Mouse (Mus musculus) embryonic facial prominence, embryonic 15.5 days (tissue): ENCODE results near the gene Gm11027. TPM values are rescaled to one million over a fixed set of nuclear protein-coding genes. Genes with fewer than 3 reads are reported as not detected.

ENCODE experiments used
- ATAC-seq: fragments of 200-750 bp; cut with Nextera tagmentation; 2 replicates; pipeline ENCODE4 v1.8.0; 2017; ENCODE audit warnings: low read depth, moderate TSS enrichment; ENCODE audit not compliant: insufficient number of reproducible peaks, low FRiP score, low TSS enrichment
- H3K27ac ChIP-seq: fragments of 300-500 bp; sonication (generic); replicated peaks from 2 replicates; pipeline ENCODE4 v1.5.1; 2015; ENCODE audit warnings: mild to moderate bottlenecking, inconsistent platforms
- H3K27me3 ChIP-seq: fragments of 300-500 bp; sonication (generic); 2 replicates; pipeline ENCODE4 v1.6.1; 2015; ENCODE audit warnings: inconsistent platforms
- H3K36me3 ChIP-seq: fragments of 300-500 bp; sonication (generic); 2 replicates; pipeline ENCODE4 v1.6.1; 2015; ENCODE audit warnings: mild to moderate bottlenecking, inconsistent platforms
- H3K4me1 ChIP-seq: fragments of 300-500 bp; sonication (generic); 2 replicates; pipeline ENCODE4 v1.6.1; 2015; ENCODE audit warnings: inconsistent platforms
- H3K4me2 ChIP-seq: fragments of 300-500 bp; sonication (generic); replicated peaks from 2 replicates; pipeline ENCODE4 v1.6.1; 2015; ENCODE audit warnings: mild to moderate bottlenecking, inconsistent platforms
- H3K4me3 ChIP-seq: fragments of 300-500 bp; sonication (generic); replicated peaks from 2 replicates; pipeline ENCODE4 v1.5.1; 2015; ENCODE audit warnings: mild to moderate bottlenecking, inconsistent platforms
- H3K9ac ChIP-seq: fragments of 300-500 bp; sonication (generic); 2 replicates; pipeline ENCODE4 v1.6.1; 2015; ENCODE audit warnings: inconsistent platforms
- H3K9me3 ChIP-seq: fragments of 300-500 bp; sonication (generic); replicated peaks from 2 replicates; pipeline ENCODE4 v1.6.1; 2016; ENCODE audit warnings: inconsistent platforms
- WGBS: fragments of 180-500 bp; shearing (Covaris S2); methylation state at CpG from one replicate; pipeline ENCODE4 v1.1.7; 2015; 5-methylcytosine and 5-hydroxymethylcytosine counted together
- polyA plus RNA-seq: library from polyadenylated mRNA; unstranded; fragments of >200 nt; fragmentation: Nextera tagmentation; extraction: Ambion mirVana; gene quantifications from 2 replicates; pipeline ENCODE4 v1.2.1, GENCODE M21; 2015

The Gm11027 gene
- polyA plus RNA-seq, 1 experiment from 2014 or later: not detected

DNA sequence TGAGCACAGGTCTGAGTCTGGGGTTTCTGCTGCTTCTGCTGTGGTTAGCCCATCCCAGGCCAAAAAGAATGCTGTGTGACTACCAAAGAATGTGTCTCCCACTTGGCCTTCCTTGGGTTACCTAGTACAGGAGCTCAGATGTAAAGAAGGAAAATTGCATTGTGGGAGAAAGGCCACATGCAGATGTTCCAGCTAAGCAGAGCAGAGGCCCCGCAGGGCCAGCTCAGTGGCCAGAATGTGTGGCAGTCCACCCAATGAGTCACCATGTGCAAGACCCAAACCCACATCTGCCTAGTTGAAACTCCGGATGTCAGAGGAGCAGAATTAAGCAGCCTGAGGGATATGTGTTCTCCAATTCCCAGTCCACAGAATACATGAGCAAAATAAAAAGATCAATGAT lies 16.9 kb upstream of the Gm11027 start:
- H3K4me3 ChIP-seq: no peak overlapping the region
- no peaks in the 10 kb centered on the region for H3K27me3 ChIP-seq
- ATAC-seq: no peak
- peaks cover 6% of the 10 kb centered on the region; the same call in 1 of the 2 replicates for H3K36me3 ChIP-seq
- H3K9me3 ChIP-seq: no peaks in the 10 kb centered on the region
- H3K4me1 ChIP-seq: no peaks in the 10 kb centered on the region
- no peak overlapping the region for H3K9ac ChIP-seq
- H3K27ac ChIP-seq: no peak overlapping the region
- WGBS: 76% methylated on average over 2 of the region's 2 CpGs
- no peak overlapping the region for H3K4me2 ChIP-seq

DNA sequence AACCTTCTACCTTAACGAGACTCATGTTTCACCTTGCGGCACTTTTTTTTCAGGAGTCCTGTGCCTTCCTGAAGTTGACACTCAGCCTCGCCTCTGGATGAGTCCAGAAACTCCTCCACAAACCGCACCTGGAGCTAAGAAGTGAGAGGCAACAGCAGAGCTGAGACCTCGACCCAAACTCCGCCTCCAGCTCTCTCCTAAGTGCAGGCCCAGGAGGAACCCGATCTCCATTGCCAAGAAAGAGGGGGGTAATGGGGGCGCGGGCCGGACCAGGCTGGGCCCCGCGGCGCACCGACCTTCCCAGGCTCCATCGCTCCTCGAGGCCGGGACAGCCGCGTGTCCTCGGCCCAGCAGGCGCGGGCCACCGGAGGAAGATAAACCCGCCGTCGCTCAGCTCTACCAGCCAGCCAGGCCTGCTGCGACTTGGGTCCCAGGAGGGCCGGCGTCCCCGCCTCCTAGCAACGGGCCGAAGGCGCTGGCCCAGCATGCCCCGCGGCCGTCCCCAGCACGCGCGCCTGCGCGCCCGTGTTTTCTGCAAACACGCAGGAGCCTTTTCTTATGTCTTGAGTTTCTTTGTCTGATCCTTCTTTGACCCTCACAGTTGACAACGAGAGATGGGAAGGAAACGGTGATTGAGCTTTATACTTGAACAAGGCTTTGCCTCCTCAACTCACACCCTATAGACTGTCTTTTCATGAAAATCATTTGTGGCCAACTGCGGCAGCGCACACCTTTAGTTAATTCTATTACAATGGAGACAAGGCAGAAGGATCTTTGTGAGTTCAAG lies 12.4 kb upstream of the Gm11027 start, which contains the start of gene Wdr60:
Wdr60 (minus strand) TSS at position 468 of the 787 bp plus-strand sequence.
- H3K4me3 ChIP-seq: peak within 1 kb of the TSS; percentile 65
- H3K27ac ChIP-seq: peak within 1 kb of the TSS; percentile 77
- H3K9ac ChIP-seq: peak within 1 kb of the TSS; percentile 52
- 3% methylated on average over 47 of the region's 47 CpGs for WGBS
- no peaks in the 10 kb centered on the region for H3K27me3 ChIP-seq
- H3K36me3 ChIP-seq: no peaks in the 10 kb centered on the region
- H3K4me1 ChIP-seq: no peaks in the 10 kb centered on the region
- peak within 1 kb of the TSS; percentile 52 for H3K4me2 ChIP-seq
- ATAC-seq: peak; percentile 94
- no peaks in the 10 kb centered on the region for H3K9me3 ChIP-seq

DNA sequence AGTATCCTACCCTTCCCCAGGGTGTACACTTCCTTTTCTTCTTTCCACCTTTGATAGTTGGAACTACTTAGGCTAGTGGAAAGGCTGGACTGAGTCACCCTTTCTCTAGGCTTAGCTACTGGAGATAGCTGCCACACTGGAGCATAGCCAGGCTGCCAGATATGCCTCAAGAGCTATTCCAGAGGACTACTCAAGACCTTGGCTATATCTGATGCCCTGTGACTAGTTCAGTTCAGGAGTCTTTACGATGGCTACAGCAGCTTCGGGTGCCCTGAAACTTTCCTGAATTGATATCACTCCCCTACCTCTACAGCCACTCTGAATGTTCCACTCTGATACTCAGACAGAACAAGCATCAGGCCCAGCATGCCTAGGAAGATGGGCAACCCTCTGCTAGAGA lies 10.4 kb upstream of the Gm11027 start:
- 91% methylated on average over 2 of the region's 2 CpGs for WGBS
- Histone ChIP-seq H3K27ac (no peak overlapping the region), H3K9ac (no peak overlapping the region), H3K27me3 (no peaks in the 10 kb centered on the region), H3K9me3 (no peaks in the 10 kb centered on the region), H3K36me3 (no peaks in the 10 kb centered on the region), H3K4me1 (no peaks in the 10 kb centered on the region), H3K4me3 (no peak overlapping the region), H3K4me2 (no peak overlapping the region)
- no peak for ATAC-seq

DNA sequence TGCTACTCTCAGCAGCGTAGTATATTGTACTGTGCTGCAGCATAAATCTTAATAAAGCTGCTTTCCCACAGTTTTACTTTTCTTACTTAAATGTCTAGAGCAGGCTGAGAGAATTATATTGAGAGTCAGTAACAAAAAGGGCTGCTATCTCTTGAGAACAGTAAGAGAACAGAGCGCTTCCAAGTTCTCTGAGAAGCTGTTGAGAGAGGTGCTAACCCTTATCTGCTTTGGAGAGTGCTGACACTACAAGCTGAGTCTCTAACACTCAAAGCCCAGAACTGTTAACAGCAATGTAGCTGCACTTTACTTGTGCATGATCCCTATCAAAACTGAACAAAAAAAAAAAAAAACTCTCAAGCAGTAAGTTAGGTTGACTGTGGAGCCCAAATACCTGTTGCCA lies 9.9 kb upstream of the Gm11027 start:
- Histone ChIP-seq H3K27ac (no peak overlapping the region), H3K9ac (no peak overlapping the region), H3K4me2 (no peak overlapping the region), H3K4me3 (no peak overlapping the region), H3K36me3 (no peaks in the 10 kb centered on the region), H3K4me1 (no peaks in the 10 kb centered on the region), H3K27me3 (no peaks in the 10 kb centered on the region), H3K9me3 (no peaks in the 10 kb centered on the region)
- no peak for ATAC-seq
- WGBS: 70% methylated on average over 2 of the region's 2 CpGs

DNA sequence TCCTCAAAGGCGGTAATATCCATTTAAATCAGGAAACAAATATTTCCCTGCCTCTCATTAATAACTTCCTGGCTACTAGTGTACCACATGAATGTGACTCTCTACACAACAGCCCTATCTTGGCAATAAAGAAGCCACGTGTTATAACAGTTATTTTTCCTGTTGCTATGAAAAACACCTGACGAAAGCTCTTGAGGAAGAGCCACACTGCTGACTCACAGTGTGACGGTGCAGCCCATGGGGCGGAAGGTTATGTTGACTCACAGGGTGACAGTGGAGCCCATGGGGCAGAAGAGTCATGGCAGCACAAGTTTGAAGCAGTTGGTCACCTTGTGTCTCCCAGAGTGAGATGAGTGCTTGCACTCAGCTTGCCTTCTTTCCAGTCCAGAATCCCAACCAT lies 5.7 kb upstream of the Gm11027 start:
- Histone ChIP-seq H3K36me3 (no peaks in the 10 kb centered on the region), H3K9me3 (no peaks in the 10 kb centered on the region), H3K27ac (no peak overlapping the region), H3K9ac (no peak overlapping the region), H3K27me3 (no peaks in the 10 kb centered on the region), H3K4me3 (no peak overlapping the region), H3K4me2 (no peak overlapping the region), H3K4me1 (no peaks in the 10 kb centered on the region)
- ATAC-seq: no peak
- 72% methylated on average over 5 of the region's 5 CpGs for WGBS

DNA sequence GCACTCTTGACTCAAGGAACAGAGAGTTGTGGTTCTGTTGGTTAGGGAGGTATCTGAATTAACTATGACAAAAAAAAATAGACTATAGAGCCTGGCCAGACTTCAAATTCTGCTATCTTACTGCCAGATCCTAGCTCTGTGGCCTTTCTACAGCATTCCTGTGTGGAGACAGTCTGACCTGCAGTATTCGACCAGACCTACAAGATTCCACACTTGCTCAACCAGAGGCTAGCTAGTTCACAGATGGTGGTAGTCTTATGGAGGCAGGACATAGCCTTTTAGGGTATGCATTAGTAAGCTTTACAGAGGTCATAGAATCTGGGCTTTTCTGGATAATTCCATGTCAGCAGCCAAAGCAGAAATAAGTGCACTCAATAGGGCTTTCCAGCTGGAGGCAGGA lies 4.6 kb upstream of the Gm11027 start:
- H3K27ac ChIP-seq: no peak overlapping the region
- no peaks in the 10 kb centered on the region for H3K36me3 ChIP-seq
- WGBS: 72% methylated on average over 1 of the region's 1 CpGs
- no peak overlapping the region for H3K4me2 ChIP-seq
- no peaks in the 10 kb centered on the region for H3K4me1 ChIP-seq
- H3K27me3 ChIP-seq: no peaks in the 10 kb centered on the region
- no peak overlapping the region for H3K4me3 ChIP-seq
- H3K9ac ChIP-seq: no peak overlapping the region
- ATAC-seq: no peak
- no peaks in the 10 kb centered on the region for H3K9me3 ChIP-seq

DNA sequence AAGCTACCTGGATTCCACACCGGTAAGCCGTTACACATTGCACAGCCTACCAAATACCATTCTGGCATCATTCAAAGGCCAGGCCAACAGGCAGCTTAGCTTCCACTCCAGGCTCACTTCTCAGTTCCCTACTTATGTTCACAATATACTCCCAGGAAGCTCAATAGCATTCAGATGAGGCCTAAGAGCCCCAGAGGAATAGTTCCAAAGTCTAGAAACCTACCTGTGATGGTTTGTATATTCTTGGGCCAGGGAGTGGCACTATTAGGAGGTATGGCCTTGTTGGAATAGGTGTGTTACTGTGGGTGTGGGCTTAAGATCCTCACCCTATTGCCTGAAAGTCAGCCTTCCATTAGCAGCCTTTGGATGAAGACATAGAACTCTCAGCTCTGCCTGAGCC lies 4.1 kb upstream of the Gm11027 start:
- no peaks in the 10 kb centered on the region for H3K36me3 ChIP-seq
- WGBS: 93% methylated on average over 2 of the region's 2 CpGs
- no peaks in the 10 kb centered on the region for H3K4me1 ChIP-seq
- H3K4me3 ChIP-seq: no peak overlapping the region
- H3K4me2 ChIP-seq: no peak overlapping the region
- H3K9me3 ChIP-seq: no peaks in the 10 kb centered on the region
- H3K27me3 ChIP-seq: no peaks in the 10 kb centered on the region
- no peak overlapping the region for H3K9ac ChIP-seq
- H3K27ac ChIP-seq: no peak overlapping the region
- ATAC-seq: no peak

DNA sequence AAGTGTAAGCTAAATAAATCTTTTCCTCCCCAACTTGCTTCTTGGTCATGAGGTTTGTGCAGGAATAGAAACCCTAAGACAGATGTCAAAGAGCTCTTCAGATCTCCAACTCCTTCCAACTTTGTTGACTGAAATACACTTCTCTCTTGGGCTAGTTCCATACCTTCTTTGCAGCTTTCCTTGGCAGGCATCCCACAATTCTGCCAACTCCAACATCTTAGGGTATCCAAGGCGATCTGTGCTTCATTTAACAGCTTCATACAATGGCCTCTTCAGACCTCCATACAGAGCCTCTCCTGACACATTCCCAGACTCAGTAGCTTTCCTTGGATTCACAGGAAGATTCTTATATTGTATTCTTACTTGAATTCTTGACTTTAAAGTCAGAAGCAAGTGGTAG lies 1.5 kb upstream of the Gm11027 start:
- H3K36me3 ChIP-seq: no peaks in the 10 kb centered on the region
- H3K9me3 ChIP-seq: no peaks in the 10 kb centered on the region
- H3K27ac ChIP-seq: no peak overlapping the region
- H3K9ac ChIP-seq: no peak overlapping the region
- H3K4me2 ChIP-seq: no peak overlapping the region
- no peak overlapping the region for H3K4me3 ChIP-seq
- H3K4me1 ChIP-seq: no peaks in the 10 kb centered on the region
- ATAC-seq: no peak
- no peaks in the 10 kb centered on the region for H3K27me3 ChIP-seq
- WGBS: 57% methylated on average over 1 of the region's 1 CpGs

DNA sequence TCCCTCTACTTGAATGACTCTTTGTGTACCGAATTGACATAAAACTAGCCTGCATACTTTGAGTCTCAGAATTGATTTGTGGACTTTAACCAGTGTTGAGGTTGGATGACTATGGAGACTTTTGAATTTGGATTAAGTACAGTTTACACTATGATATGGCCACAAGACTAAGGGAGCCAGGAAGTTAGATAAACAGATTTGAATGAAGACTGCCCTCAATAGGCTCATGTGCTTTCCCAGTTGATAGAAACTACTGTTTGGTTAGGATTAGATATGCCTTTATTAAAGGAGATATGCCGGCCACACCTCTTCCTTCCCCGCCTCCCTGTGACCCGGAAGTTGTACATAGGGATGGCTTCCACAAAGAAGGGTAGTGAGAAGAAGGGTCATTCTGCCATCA lies 445 bp downstream of the Gm11027 start:
- no peaks in the 10 kb centered on the region for H3K4me1 ChIP-seq
- no peaks in the 10 kb centered on the region for H3K27me3 ChIP-seq
- no peaks in the 10 kb centered on the region for H3K36me3 ChIP-seq
- H3K9me3 ChIP-seq: no peaks in the 10 kb centered on the region
- ATAC-seq: no peak
- H3K27ac ChIP-seq: no peak overlapping the region
- H3K4me3 ChIP-seq: no peak overlapping the region
- H3K4me2 ChIP-seq: no peak overlapping the region
- no peak overlapping the region for H3K9ac ChIP-seq
- WGBS: 89% methylated on average over 4 of the region's 4 CpGs

DNA sequence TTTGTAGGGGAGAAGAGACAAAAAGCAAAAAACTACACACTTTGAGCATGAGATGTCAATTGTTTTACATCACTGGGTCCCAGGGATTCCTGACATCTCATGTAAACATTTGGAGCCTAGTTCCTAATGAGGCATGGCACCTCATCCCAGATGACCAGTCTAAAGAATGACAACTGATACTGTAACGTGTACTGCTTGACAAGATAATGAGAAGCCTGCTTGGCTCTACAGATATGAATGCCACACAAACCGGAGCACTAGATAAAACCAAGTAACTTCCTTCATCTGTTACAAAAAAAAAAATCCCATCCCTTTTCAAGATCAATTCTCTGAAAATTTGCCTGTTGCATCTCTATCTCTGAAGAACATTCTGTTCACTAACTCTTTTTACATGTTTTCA lies 1.8 kb downstream of the Gm11027 start:
- no peaks in the 10 kb centered on the region for H3K4me1 ChIP-seq
- no peak overlapping the region for H3K27ac ChIP-seq
- H3K4me3 ChIP-seq: no peak overlapping the region
- no peaks in the 10 kb centered on the region for H3K27me3 ChIP-seq
- no peak overlapping the region for H3K4me2 ChIP-seq
- H3K9me3 ChIP-seq: no peaks in the 10 kb centered on the region
- 65% methylated on average over 2 of the region's 2 CpGs for WGBS
- ATAC-seq: no peak
- no peak overlapping the region for H3K9ac ChIP-seq
- H3K36me3 ChIP-seq: no peaks in the 10 kb centered on the region

DNA sequence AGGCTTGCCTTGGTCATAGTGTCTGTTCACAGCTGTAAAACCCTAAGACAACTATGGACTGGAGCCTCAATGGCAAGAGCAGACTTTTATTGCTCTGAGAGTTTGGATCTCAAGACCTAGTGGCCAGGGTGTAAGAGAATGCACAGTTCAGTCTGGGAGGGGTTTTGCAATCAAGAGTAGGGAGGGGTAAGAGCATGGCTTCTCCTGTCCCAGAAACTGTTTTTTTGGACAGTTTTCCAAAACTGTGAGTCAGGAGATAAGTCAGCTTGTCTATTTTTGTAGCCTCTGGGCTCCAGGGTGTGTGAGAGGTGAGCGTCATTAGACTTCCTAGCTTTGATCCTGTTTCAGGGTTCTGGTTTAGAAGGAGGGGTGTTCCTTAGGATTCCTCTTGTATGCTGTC lies 3.4 kb downstream of the Gm11027 start:
- no peaks in the 10 kb centered on the region for H3K4me1 ChIP-seq
- 76% methylated on average over 1 of the region's 1 CpGs for WGBS
- no peak overlapping the region for H3K4me3 ChIP-seq
- H3K36me3 ChIP-seq: no peaks in the 10 kb centered on the region
- no peaks in the 10 kb centered on the region for H3K27me3 ChIP-seq
- H3K9me3 ChIP-seq: no peaks in the 10 kb centered on the region
- ATAC-seq: no peak
- no peak overlapping the region for H3K27ac ChIP-seq
- no peak overlapping the region for H3K9ac ChIP-seq
- H3K4me2 ChIP-seq: no peak overlapping the region

DNA sequence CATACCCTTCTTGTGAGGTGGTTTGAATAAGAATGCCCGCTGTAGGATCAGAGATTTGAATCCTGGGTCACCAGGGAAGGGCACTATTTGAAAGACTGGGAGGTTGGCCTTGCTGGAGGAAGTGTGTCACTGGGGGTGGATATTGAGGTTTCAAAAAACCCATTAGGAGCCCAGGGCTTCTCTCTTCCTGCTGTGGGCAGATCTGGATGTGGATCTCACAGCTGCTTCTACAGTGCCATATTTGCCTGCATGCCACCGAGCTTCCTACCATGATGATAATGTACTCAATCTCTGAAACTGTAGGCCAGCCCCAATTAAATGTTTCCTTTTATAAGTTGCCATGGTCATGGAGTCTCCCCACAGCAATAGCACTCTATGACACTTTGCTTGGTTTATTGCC lies 4.0 kb downstream of the Gm11027 start:
- H3K27ac ChIP-seq: no peak overlapping the region
- H3K4me2 ChIP-seq: no peak overlapping the region
- no peak overlapping the region for H3K4me3 ChIP-seq
- H3K9me3 ChIP-seq: no peaks in the 10 kb centered on the region
- H3K9ac ChIP-seq: no peak overlapping the region
- no peaks in the 10 kb centered on the region for H3K27me3 ChIP-seq
- 90% methylated on average over 2 of the region's 2 CpGs for WGBS
- no peaks in the 10 kb centered on the region for H3K4me1 ChIP-seq
- H3K36me3 ChIP-seq: no peaks in the 10 kb centered on the region
- ATAC-seq: no peak
